Mouse (Mus musculus): ENCODE data around the gene Gm20379.

- TF ChIP-seq POLR2A (IDR thresholded peaks at IDR 0.05; ENCODE audit: low read depth, low read length) (no peak), CTCF (IDR thresholded peaks at IDR 0.05; ENCODE audit: borderline replicate concordance, insufficient read depth, low read length) (no peak)
Measured at GRCm38 (mm10) chr13:92351100-92351499, 45.3 kb downstream of the Gm20379 start.
